Mouse (Mus musculus): ENCODE data around the gene Ctcfl.

GRCm38 (mm10) chr2:173143611-173144010 lies 24.3 kb upstream of the Ctcfl start:
- no peak for TF ChIP-seq CTCF (IDR thresholded peaks at IDR 0.05; ENCODE audit: borderline replicate concordance, insufficient read depth, low read depth, low read length)
- TF ChIP-seq POLR2A (IDR thresholded peaks at IDR 0.05; ENCODE audit: borderline replicate concordance, insufficient read depth, low read length) = no peak

Data from cerebellum, adult 2 months (tissue).